Mouse (Mus musculus) myocyte (in vitro differentiated cells): ENCODE measurements at regions not wholly inside any gene's neighbourhood (a gene's known extent, or its start where the extent isn't known, plus 50 kb on each side); places are given as distances from the start of the nearest gene placed in this dataset.

Experiments used
- H3K27me3 ChIP-seq: one replicate; pipeline ENCODE4 v1.6.1; 2011; ENCODE audit not compliant: control insufficient read depth, insufficient read depth, insufficient read length
- H3K36me3 ChIP-seq: one replicate; pipeline ENCODE4 v1.6.1; 2011; ENCODE audit not compliant: control insufficient read depth, insufficient read depth
- H3K4me2 ChIP-seq: one replicate; pipeline ENCODE4 v1.6.1; 2011; ENCODE audit warnings: low read depth, control low read depth
- H3K4me3 ChIP-seq: one replicate; pipeline ENCODE4 v1.5.1; 2011; ENCODE audit warnings: mild to moderate bottlenecking, control low read depth, moderate library complexity
- H3K79me2 ChIP-seq: one replicate; pipeline ENCODE4 v1.6.1; 2011; ENCODE audit not compliant: control insufficient read depth, insufficient read depth
- H3ac ChIP-seq: one replicate; pipeline ENCODE4 v1.6.1; 2011; ENCODE audit not compliant: control insufficient read depth, insufficient read length
- CEBPB ChIP-seq: IDR thresholded peaks from 2 replicates; pipeline ENCODE4 v1.6.1; 2011; ENCODE audit warnings: mild to moderate bottlenecking, moderate library complexity; ENCODE audit not compliant: poor library complexity, insufficient read depth, severe bottlenecking
- E2F4 ChIP-seq: IDR thresholded peaks from one replicate; pipeline ENCODE4 v1.6.1; 2011; ENCODE audit warnings: mild to moderate bottlenecking, control low read depth, moderate library complexity; ENCODE audit not compliant: insufficient read depth
- MAX ChIP-seq: IDR thresholded peaks from one replicate; pipeline ENCODE4 v1.6.1; 2011; ENCODE audit warnings: low read depth, mild to moderate bottlenecking, control low read depth
- MYOD1 ChIP-seq, 3 experiments: IDR thresholded peaks; one replicate each; pipeline ENCODE4 v1.6.1; 2011; ENCODE audit warnings: control low read depth in 2 of 3, low read depth in 2 of 3, mild to moderate bottlenecking in 2 of 3, moderate library complexity in 1 of 3; ENCODE audit not compliant: insufficient read length in 2 of 3, control insufficient read depth in 1 of 3
- MYOG ChIP-seq, 3 experiments: IDR thresholded peaks; one replicate each; pipeline ENCODE4 v1.6.1; 2011; ENCODE audit warnings: control low read depth in 2 of 3, low read depth in 2 of 3, mild to moderate bottlenecking in 2 of 3; ENCODE audit not compliant: insufficient read length in 2 of 3, control insufficient read depth in 1 of 3, insufficient read depth in 1 of 3
- POLR2A ChIP-seq: IDR thresholded peaks from one replicate; pipeline ENCODE4 v1.6.1; 2011; ENCODE audit warnings: low read depth, mild to moderate bottlenecking, control low read depth, moderate library complexity; ENCODE audit not compliant: insufficient read length
- POLR2AphosphoS2 ChIP-seq: IDR thresholded peaks from one replicate; pipeline ENCODE4 v1.6.1; 2011; ENCODE audit warnings: low read depth, control low read depth; ENCODE audit not compliant: insufficient read length
- REST ChIP-seq: IDR thresholded peaks from one replicate; pipeline ENCODE4 v1.6.1; 2011; ENCODE audit warnings: mild to moderate bottlenecking, control low read depth, moderate library complexity; ENCODE audit not compliant: insufficient read depth, insufficient read length
- SRF ChIP-seq: IDR thresholded peaks from one replicate; pipeline ENCODE4 v1.6.1; 2011; ENCODE audit warnings: low read depth; ENCODE audit not compliant: control insufficient read depth, insufficient read length
- TCF12 ChIP-seq: IDR thresholded peaks from one replicate; pipeline ENCODE4 v1.6.1; 2011; ENCODE audit warnings: mild to moderate bottlenecking, control low read depth; ENCODE audit not compliant: poor library complexity, insufficient read depth, severe bottlenecking
- TCF3 ChIP-seq: IDR thresholded peaks from one replicate; pipeline ENCODE4 v1.6.1; 2011; ENCODE audit warnings: low read depth, control low read depth; ENCODE audit not compliant: insufficient read length
- USF1 ChIP-seq: IDR thresholded peaks from one replicate; pipeline ENCODE4 v1.6.1; 2011; ENCODE audit warnings: low read depth, mild to moderate bottlenecking, control low read depth, moderate library complexity

DNA sequence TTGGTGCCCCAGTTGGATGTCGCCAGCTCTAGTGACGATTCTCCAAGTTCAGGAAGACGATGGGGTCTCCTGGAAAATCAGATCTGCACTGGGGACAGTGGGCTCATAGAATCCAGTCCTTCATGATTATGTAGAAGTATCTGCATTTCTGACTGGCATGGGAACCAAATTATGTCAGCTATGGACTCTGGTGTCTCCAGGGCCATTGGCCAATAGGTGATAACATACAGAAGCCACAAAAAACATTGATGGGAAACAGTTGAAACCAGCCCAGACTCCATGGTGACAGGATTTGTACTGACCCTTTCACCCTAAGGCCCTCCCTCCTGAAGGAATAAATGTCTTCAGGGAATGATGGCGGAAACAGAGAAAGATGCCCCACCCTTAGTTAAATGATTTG is 110.9 kb upstream of the Ngf start:
- H3K4me2 ChIP-seq: no peak overlapping the region
- H3ac ChIP-seq: no peak overlapping the region
- H3K36me3 ChIP-seq: no peaks in the 10 kb centered on the region
- H3K4me3 ChIP-seq: no peak overlapping the region
- no peaks in the 10 kb centered on the region for H3K27me3 ChIP-seq
- TF ChIP-seq MYOD1 (IDR thresholded peaks at IDR 0.05; ENCODE audit: control insufficient read depth in 1 of 3, insufficient read length in 2 of 3, low read depth in 2 of 3) (no peak), MYOG (IDR thresholded peaks at IDR 0.05; ENCODE audit: control insufficient read depth in 1 of 3, insufficient read depth in 1 of 3, insufficient read length in 2 of 3, low read depth in 2 of 3) (no peak), POLR2AphosphoS2 (no peak), E2F4 (no peak), USF1 (no peak), CEBPB (no peak), SRF (no peak), MAX (no peak), REST (no peak), TCF3 (no peak), POLR2A (no peak), TCF12 (no peak)
- no peaks in the 10 kb centered on the region for H3K79me2 ChIP-seq

DNA sequence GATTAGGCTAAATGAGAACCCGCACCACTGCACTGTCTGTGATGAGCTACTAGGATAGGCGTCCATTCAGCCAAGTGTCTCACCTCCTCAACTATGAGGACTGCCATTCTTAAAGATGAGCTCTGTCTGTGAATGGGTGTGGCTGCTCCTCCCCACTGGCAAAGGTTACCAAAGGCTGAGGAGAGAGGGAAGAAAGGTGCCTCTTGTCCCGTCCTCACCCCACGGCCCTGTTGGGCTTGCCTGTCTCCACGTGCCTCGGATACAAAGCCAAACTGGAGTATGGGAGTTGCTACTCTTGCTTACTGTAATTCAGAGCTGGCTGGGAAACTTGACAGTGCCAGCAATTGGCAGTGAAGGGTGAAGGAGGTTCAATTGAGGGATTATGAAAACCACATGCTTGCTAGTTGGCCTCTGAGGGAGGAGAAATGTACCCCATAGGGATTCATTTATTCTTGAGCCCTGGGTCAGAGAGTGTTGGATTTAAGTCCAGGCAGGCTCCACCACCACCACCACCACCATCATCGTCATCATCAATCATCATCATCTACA is 112.6 kb upstream of the Ngf start:
- no peak for TF ChIP-seq POLR2AphosphoS2
- TF ChIP-seq TCF12: no peak
- no peak for TF ChIP-seq TCF3
- no peak for TF ChIP-seq USF1
- TF ChIP-seq POLR2A: no peak
- no peak for TF ChIP-seq E2F4
- no peak for TF ChIP-seq MAX
- no peak for TF ChIP-seq SRF
- no peak for TF ChIP-seq REST
- no peak for TF ChIP-seq CEBPB
- TF ChIP-seq MYOD1 (IDR thresholded peaks at IDR 0.05; ENCODE audit: control insufficient read depth in 1 of 3, insufficient read length in 2 of 3, low read depth in 2 of 3): no peak
- no peak for TF ChIP-seq MYOG (IDR thresholded peaks at IDR 0.05; ENCODE audit: control insufficient read depth in 1 of 3, insufficient read depth in 1 of 3, insufficient read length in 2 of 3, low read depth in 2 of 3)
- H3K36me3 ChIP-seq: no peaks in the 10 kb centered on the region
- H3K4me3 ChIP-seq: no peak overlapping the region
- H3K27me3 ChIP-seq: no peaks in the 10 kb centered on the region
- no peak overlapping the region for H3ac ChIP-seq
- H3K79me2 ChIP-seq: no peaks in the 10 kb centered on the region
- H3K4me2 ChIP-seq: no peak overlapping the region

DNA sequence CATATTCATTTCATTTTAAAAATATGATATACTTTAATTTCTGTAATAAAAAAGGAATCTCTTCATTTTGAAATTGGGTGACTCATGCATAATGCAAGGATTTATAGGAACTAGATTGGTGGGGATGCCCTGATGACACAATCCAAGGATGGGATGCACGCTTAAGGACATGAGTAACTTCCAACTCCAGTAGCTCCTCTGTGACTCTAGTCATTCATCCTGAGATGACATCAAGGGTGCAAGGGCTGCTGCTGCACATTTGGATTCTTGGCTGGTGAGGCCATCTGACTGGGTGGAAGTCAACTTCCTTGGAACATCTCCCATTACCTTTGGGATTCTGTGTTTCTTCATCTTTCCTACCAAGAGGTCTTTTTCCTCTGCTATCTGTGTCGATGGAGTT is 114.4 kb upstream of the Ngf start:
- no peaks in the 10 kb centered on the region for H3K27me3 ChIP-seq
- H3K4me2 ChIP-seq: peak overlapping the region; percentile 3
- TF ChIP-seq SRF: no peak
- no peak for TF ChIP-seq E2F4
- no peak for TF ChIP-seq TCF12
- no peak for TF ChIP-seq USF1
- TF ChIP-seq POLR2AphosphoS2: no peak
- TF ChIP-seq MAX: no peak
- TF ChIP-seq MYOG (IDR thresholded peaks at IDR 0.05; ENCODE audit: control insufficient read depth in 1 of 3, insufficient read depth in 1 of 3, insufficient read length in 2 of 3, low read depth in 2 of 3): no peak
- no peak for TF ChIP-seq TCF3
- TF ChIP-seq CEBPB: no peak
- no peak for TF ChIP-seq REST
- TF ChIP-seq MYOD1 (IDR thresholded peaks at IDR 0.05; ENCODE audit: control insufficient read depth in 1 of 3, insufficient read length in 2 of 3, low read depth in 2 of 3): no peak
- no peak for TF ChIP-seq POLR2A
- no peak overlapping the region for H3ac ChIP-seq
- H3K79me2 ChIP-seq: no peaks in the 10 kb centered on the region
- no peaks in the 10 kb centered on the region for H3K36me3 ChIP-seq
- H3K4me3 ChIP-seq: no peak overlapping the region

DNA sequence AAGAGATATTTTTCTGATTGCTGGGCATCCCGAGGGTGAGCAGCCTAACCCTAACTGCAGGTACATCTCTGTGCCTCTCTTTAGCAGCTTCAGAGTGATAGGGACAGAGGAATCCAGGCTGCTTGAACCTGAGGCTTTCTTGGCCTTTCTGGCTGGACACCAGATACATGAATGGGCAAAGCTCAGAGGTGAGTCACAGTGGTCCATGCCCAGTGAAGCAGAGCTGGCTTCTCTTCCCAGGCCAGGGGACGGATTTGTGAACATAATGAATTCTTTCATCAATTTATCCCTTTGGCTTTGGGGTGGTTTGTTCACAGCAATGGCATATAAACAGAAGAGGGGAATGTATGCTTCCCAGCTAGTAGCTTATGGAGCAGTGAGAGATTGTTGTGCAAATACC is 114.9 kb upstream of the Ngf start:
- H3K27me3 ChIP-seq: no peaks in the 10 kb centered on the region
- no peak overlapping the region for H3ac ChIP-seq
- H3K79me2 ChIP-seq: no peaks in the 10 kb centered on the region
- TF ChIP-seq MYOG (IDR thresholded peaks at IDR 0.05; ENCODE audit: control insufficient read depth in 1 of 3, insufficient read depth in 1 of 3, insufficient read length in 2 of 3, low read depth in 2 of 3): no peak
- no peak for TF ChIP-seq POLR2AphosphoS2
- no peak for TF ChIP-seq SRF
- no peak for TF ChIP-seq USF1
- TF ChIP-seq REST: no peak
- TF ChIP-seq CEBPB: no peak
- TF ChIP-seq MAX: no peak
- no peak for TF ChIP-seq TCF3
- TF ChIP-seq TCF12: no peak
- TF ChIP-seq MYOD1 (IDR thresholded peaks at IDR 0.05; ENCODE audit: control insufficient read depth in 1 of 3, insufficient read length in 2 of 3, low read depth in 2 of 3): no peak
- TF ChIP-seq E2F4: no peak
- no peak for TF ChIP-seq POLR2A
- H3K36me3 ChIP-seq: no peaks in the 10 kb centered on the region
- no peak overlapping the region for H3K4me2 ChIP-seq
- no peak overlapping the region for H3K4me3 ChIP-seq
